Mouse (Mus musculus) C2C12 (cell line): ENCODE results near the gene Skap1. TPM values are rescaled to one million over a fixed set of nuclear protein-coding genes. Genes with fewer than 3 reads are reported as not detected.

Experiments
- H3K27me3 ChIP-seq: one replicate; pipeline ENCODE4 v1.6.1; 2011; ENCODE audit not compliant: control insufficient read depth, insufficient read depth, insufficient read length
- H3K36me3 ChIP-seq: one replicate; pipeline ENCODE4 v1.6.1; 2011; ENCODE audit not compliant: control insufficient read depth, insufficient read depth
- H3K4me3 ChIP-seq: one replicate; pipeline ENCODE4 v1.5.1; 2011; ENCODE audit warnings: mild to moderate bottlenecking, control low read depth; ENCODE audit not compliant: poor library complexity, insufficient read depth, severe bottlenecking
- H3K79me2 ChIP-seq: one replicate; pipeline ENCODE4 v1.6.1; 2011; ENCODE audit not compliant: control insufficient read depth, insufficient read depth
- H3K79me3 ChIP-seq: one replicate; pipeline ENCODE4 v1.6.1; 2011; ENCODE audit warnings: low read depth, control low read depth
- H3ac ChIP-seq: one replicate; pipeline ENCODE3; 2011; ENCODE audit warnings: low read depth; ENCODE audit not compliant: control insufficient read depth, insufficient read length
- CEBPB ChIP-seq: IDR thresholded peaks from one replicate; pipeline ENCODE4 v1.6.1; 2011; ENCODE audit warnings: low read depth, mild to moderate bottlenecking, control low read depth, moderate library complexity
- CTCF ChIP-seq: IDR thresholded peaks from one replicate; pipeline ENCODE4 v1.5.1; 2011; ENCODE audit not compliant: control insufficient read depth, insufficient read depth, insufficient read length
- FOSL1 ChIP-seq: IDR thresholded peaks from one replicate; pipeline ENCODE4 v1.8.0; 2011; ENCODE audit warnings: mild to moderate bottlenecking, low read length; ENCODE audit not compliant: poor library complexity, insufficient read depth, severe bottlenecking
- MAX ChIP-seq: IDR thresholded peaks from one replicate; pipeline ENCODE4 v1.6.1; 2011; ENCODE audit warnings: mild to moderate bottlenecking, control low read depth
- MYOD1 ChIP-seq: IDR thresholded peaks from one replicate; pipeline ENCODE4 v1.6.1; 2011; ENCODE audit warnings: low read depth; ENCODE audit not compliant: control insufficient read depth, insufficient read length
- MYOG ChIP-seq: IDR thresholded peaks from one replicate; pipeline ENCODE4 v1.6.1; 2011; ENCODE audit not compliant: control insufficient read depth, insufficient read length; ENCODE audit errors: extremely low read depth
- USF1 ChIP-seq: IDR thresholded peaks from one replicate; pipeline ENCODE4 v1.6.1; 2011; ENCODE audit warnings: low read depth, mild to moderate bottlenecking, control low read depth, moderate library complexity
- polyA plus RNA-seq: library from polyadenylated mRNA; unstranded; fragments of >200 nt; fragmentation: generic; extraction: Trizol; gene quantifications from one replicate; pipeline ENCODE4 v1.2.1, GENCODE M21; 2012; ENCODE audit warnings: missing spikeins

Gene Skap1
- polyA plus RNA-seq, 1 experiment = 0.04 TPM

- H3ac ChIP-seq = no peak overlapping the region
- H3K27me3 ChIP-seq = peaks cover 50% of the 10 kb centered on the region
- TF ChIP-seq MYOG (no peak), MAX (no peak), CTCF (no peak), MYOD1 (no peak)
- no peaks in the 10 kb centered on the region for H3K79me2 ChIP-seq
- no peaks in the 10 kb centered on the region for H3K79me3 ChIP-seq
- H3K4me3 ChIP-seq = no peak overlapping the region
- no peaks in the 10 kb centered on the region for H3K36me3 ChIP-seq
Observed at GRCm38 (mm10) chr11:96595890-96596289, 131.5 kb downstream of the Skap1 start.

GRCm38 (mm10) chr11:96596301-96596700, 131.9 kb downstream of the Skap1 start:
- Histone ChIP-seq H3ac (no peak overlapping the region), H3K79me2 (no peaks in the 10 kb centered on the region), H3K36me3 (no peaks in the 10 kb centered on the region), H3K27me3 (peaks cover 50% of the 10 kb centered on the region), H3K4me3 (no peak overlapping the region), H3K79me3 (no peaks in the 10 kb centered on the region)
- no peak for TF ChIP-seq MAX
- TF ChIP-seq MYOD1 = no peak
- no peak for TF ChIP-seq USF1
- no peak for TF ChIP-seq MYOG
- TF ChIP-seq FOSL1 = no peak

- no peaks in the 10 kb centered on the region for H3K79me3 ChIP-seq
- H3K27me3 ChIP-seq = peaks cover 51% of the 10 kb centered on the region
- TF ChIP-seq FOSL1 (no peak), CTCF (no peak), USF1 (no peak), MYOD1 (no peak), MAX (no peak), CEBPB (no peak), MYOG (no peak)
- no peak overlapping the region for H3K4me3 ChIP-seq
- H3K36me3 ChIP-seq = no peaks in the 10 kb centered on the region
- H3ac ChIP-seq = no peak overlapping the region
- H3K79me2 ChIP-seq = no peaks in the 10 kb centered on the region
Observed at GRCm38 (mm10) chr11:96602806-96603205, 138.4 kb downstream of the Skap1 start.

- Histone ChIP-seq H3K79me2 (no peaks in the 10 kb centered on the region), H3ac (no peak overlapping the region), H3K36me3 (no peaks in the 10 kb centered on the region), H3K27me3 (peaks cover 54% of the 10 kb centered on the region), H3K79me3 (no peaks in the 10 kb centered on the region), H3K4me3 (no peak overlapping the region)
- TF ChIP-seq CTCF (no peak), MYOG (no peak), MYOD1 (no peak), MAX (no peak), FOSL1 (no peak), CEBPB (no peak), USF1 (no peak)
Observed at GRCm38 (mm10) chr11:96604306-96604705, 139.9 kb downstream of the Skap1 start.

- Histone ChIP-seq H3K79me2 (no peaks in the 10 kb centered on the region), H3K27me3 (peaks cover 52% of the 10 kb centered on the region), H3K4me3 (no peak overlapping the region), H3K36me3 (no peaks in the 10 kb centered on the region), H3K79me3 (no peaks in the 10 kb centered on the region), H3ac (no peak overlapping the region)
- no peak for TF ChIP-seq MYOG
- no peak for TF ChIP-seq CTCF
- no peak for TF ChIP-seq MYOD1
Observed at GRCm38 (mm10) chr11:96604751-96605450, 140.5 kb downstream of the Skap1 start.

- no peak for TF ChIP-seq FOSL1
- no peak for TF ChIP-seq USF1
- no peak for TF ChIP-seq CTCF
- no peak for TF ChIP-seq MAX
- no peak for TF ChIP-seq MYOG
- TF ChIP-seq CEBPB = no peak
- no peak for TF ChIP-seq MYOD1
- Histone ChIP-seq H3K27me3 (peaks cover 49% of the 10 kb centered on the region), H3ac (no peak overlapping the region), H3K4me3 (no peak overlapping the region), H3K79me3 (no peaks in the 10 kb centered on the region), H3K36me3 (no peaks in the 10 kb centered on the region), H3K79me2 (no peaks in the 10 kb centered on the region)
Observed at GRCm38 (mm10) chr11:96605516-96605915, 141.1 kb downstream of the Skap1 start.
